Mouse (Mus musculus) limb, embryonic 11.5 days (tissue): ENCODE data around the gene Cops7b. TPM values are rescaled to one million over a fixed set of nuclear protein-coding genes. Genes with fewer than 3 reads are reported as not detected.

ENCODE experiments used
- ATAC-seq: fragments of 200-750 bp; cut with Nextera tagmentation; 2 replicates; pipeline ENCODE4 v1.8.0; 2017; ENCODE audit warnings: low read depth; ENCODE audit not compliant: insufficient number of reproducible peaks, low FRiP score, low TSS enrichment
- DNase-seq: peaks from one replicate; pipeline ENCODE4 v3.0.0-alpha.2; 2015; ENCODE audit warnings: low spot score
- H3K27ac ChIP-seq: fragments of 300-500 bp; sonication (generic); replicated peaks from 2 replicates; pipeline ENCODE4 v1.5.1; 2014; ENCODE audit warnings: low read depth, mild to moderate bottlenecking, low read length
- H3K27me3 ChIP-seq: fragments of 300-500 bp; sonication (generic); 2 replicates; pipeline ENCODE4 v1.6.1; 2014; ENCODE audit warnings: mild to moderate bottlenecking, low read length, mixed read lengths; ENCODE audit not compliant: control insufficient read depth, insufficient read depth
- H3K36me3 ChIP-seq: fragments of 300-500 bp; sonication (generic); 2 replicates; pipeline ENCODE4 v1.6.1; 2014; ENCODE audit warnings: mild to moderate bottlenecking, low read length, moderate library complexity, mixed read lengths; ENCODE audit not compliant: control insufficient read depth, insufficient read depth
- H3K4me1 ChIP-seq: fragments of 300-500 bp; sonication (generic); 2 replicates; pipeline ENCODE4 v1.6.1; 2014; ENCODE audit warnings: low read length, mixed read lengths; ENCODE audit not compliant: control insufficient read depth, insufficient read depth
- H3K4me2 ChIP-seq: fragments of 300-500 bp; sonication (generic); 2 replicates; pipeline ENCODE4 v1.6.1; 2014; ENCODE audit warnings: low read depth, mild to moderate bottlenecking, moderate library complexity; ENCODE audit not compliant: severe bottlenecking
- H3K4me3 ChIP-seq: fragments of 300-500 bp; sonication (generic); 2 replicates; pipeline ENCODE4 v1.5.1; 2014; ENCODE audit warnings: low read depth, low read length
- H3K9ac ChIP-seq: fragments of 300-500 bp; sonication (generic); 2 replicates; pipeline ENCODE4 v1.6.1; 2014; ENCODE audit warnings: mild to moderate bottlenecking, low read length
- H3K9me3 ChIP-seq: fragments of 300-500 bp; sonication (generic); 2 replicates; pipeline ENCODE4 v1.6.1; 2016; ENCODE audit warnings: low read length; ENCODE audit not compliant: control insufficient read depth
- WGBS: fragments of 180-500 bp; shearing (Covaris S2); extraction: QIAGEN DNeasy Blood & Tissue Kit; methylation state at CpG from one replicate; pipeline ENCODE4 v1.1.7; 2014; 5-methylcytosine and 5-hydroxymethylcytosine counted together
- polyA plus RNA-seq: library from polyadenylated mRNA; unstranded; fragments of >200 nt; fragmentation: Nextera tagmentation; extraction: Ambion mirVana; gene quantifications from 2 replicates; pipeline ENCODE4 v1.2.1, GENCODE M21; 2014

Cops7b gene
- polyA plus RNA-seq, 1 experiment from 2014 or later: 61.6 TPM

GRCm38 (mm10) chr1:86555665-86556064 lies 27.0 kb upstream of the Cops7b start:
- 88% methylated on average over 3 of the region's 3 CpGs for WGBS
- no peak overlapping the region for H3K4me3 ChIP-seq
- H3K36me3 ChIP-seq: no peaks in the 10 kb centered on the region
- no peaks in the 10 kb centered on the region for H3K4me1 ChIP-seq
- no peak overlapping the region for H3K4me2 ChIP-seq
- ATAC-seq (no peak), DNase-seq (no peak)
- no peak overlapping the region for H3K27ac ChIP-seq
- no peaks in the 10 kb centered on the region for H3K9me3 ChIP-seq
- H3K27me3 ChIP-seq: no peaks in the 10 kb centered on the region
- H3K9ac ChIP-seq: no peak overlapping the region

GRCm38 (mm10) chr1:86557872-86558271 lies 24.8 kb upstream of the Cops7b start:
- no peak overlapping the region for H3K4me2 ChIP-seq
- ATAC-seq: no peak
- no peak overlapping the region for H3K27ac ChIP-seq
- no peaks in the 10 kb centered on the region for H3K9me3 ChIP-seq
- H3K36me3 ChIP-seq: no peaks in the 10 kb centered on the region; the same call in 1 of the 2 replicates
- DNase-seq: no peak
- H3K27me3 ChIP-seq: no peaks in the 10 kb centered on the region
- 73% methylated on average over 7 of the region's 7 CpGs for WGBS
- no peaks in the 10 kb centered on the region for H3K4me1 ChIP-seq
- H3K4me3 ChIP-seq: no peak overlapping the region
- H3K9ac ChIP-seq: no peak overlapping the region

- no peak overlapping the region for H3K27ac ChIP-seq
- WGBS: 93% methylated on average over 3 of the region's 3 CpGs
- DNase-seq (no peak), ATAC-seq (no peak)
- H3K9ac ChIP-seq: no peak overlapping the region
- H3K36me3 ChIP-seq: peaks cover 3% of the 10 kb centered on the region; the same call in 1 of the 2 replicates
- H3K27me3 ChIP-seq: no peaks in the 10 kb centered on the region
- no peak overlapping the region for H3K4me2 ChIP-seq
- H3K4me1 ChIP-seq: no peaks in the 10 kb centered on the region
- no peak overlapping the region for H3K4me3 ChIP-seq
- no peaks in the 10 kb centered on the region for H3K9me3 ChIP-seq
Measured at GRCm38 (mm10) chr1:86559232-86559631, 23.5 kb upstream of the Cops7b start.

- WGBS: 85% methylated on average over 2 of the region's 2 CpGs
- H3K9me3 ChIP-seq: no peaks in the 10 kb centered on the region
- H3K4me3 ChIP-seq: no peak overlapping the region
- H3K4me1 ChIP-seq: no peaks in the 10 kb centered on the region
- no peak overlapping the region for H3K4me2 ChIP-seq
- DNase-seq (no peak), ATAC-seq (no peak)
- H3K27me3 ChIP-seq: no peaks in the 10 kb centered on the region
- H3K27ac ChIP-seq: no peak overlapping the region
- no peak overlapping the region for H3K9ac ChIP-seq
- H3K36me3 ChIP-seq: peaks cover 3% of the 10 kb centered on the region; the same call in 1 of the 2 replicates
Measured at GRCm38 (mm10) chr1:86562663-86563062, 20.0 kb upstream of the Cops7b start.

GRCm38 (mm10) chr1:86568409-86568808 lies 14.3 kb upstream of the Cops7b start:
- 85% methylated on average over 2 of the region's 2 CpGs for WGBS

GRCm38 (mm10) chr1:86569292-86569860 lies 13.3 kb upstream of the Cops7b start:
- Histone ChIP-seq H3K4me2 (no peak overlapping the region), H3K27me3 (no peaks in the 10 kb centered on the region), H3K4me3 (no peak overlapping the region), H3K9ac (no peak overlapping the region), H3K9me3 (no peaks in the 10 kb centered on the region), H3K36me3 (no peaks in the 10 kb centered on the region), H3K4me1 (no peaks in the 10 kb centered on the region), H3K27ac (no peak overlapping the region)
- ATAC-seq: no peak
- DNase-seq: no peak
- 92% methylated on average over 2 of the region's 2 CpGs for WGBS

More at GRCm38 (mm10) chr1:86568409-86568808, 14.3 kb upstream of the Cops7b start:
- no peak for ATAC-seq
- H3K27ac ChIP-seq: no peak overlapping the region
- H3K4me3 ChIP-seq: no peak overlapping the region
- H3K9me3 ChIP-seq: no peaks in the 10 kb centered on the region
- no peak for DNase-seq
- no peaks in the 10 kb centered on the region for H3K36me3 ChIP-seq
- no peaks in the 10 kb centered on the region for H3K4me1 ChIP-seq
- H3K4me2 ChIP-seq: no peak overlapping the region
- no peak overlapping the region for H3K9ac ChIP-seq
- no peaks in the 10 kb centered on the region for H3K27me3 ChIP-seq

DNA sequence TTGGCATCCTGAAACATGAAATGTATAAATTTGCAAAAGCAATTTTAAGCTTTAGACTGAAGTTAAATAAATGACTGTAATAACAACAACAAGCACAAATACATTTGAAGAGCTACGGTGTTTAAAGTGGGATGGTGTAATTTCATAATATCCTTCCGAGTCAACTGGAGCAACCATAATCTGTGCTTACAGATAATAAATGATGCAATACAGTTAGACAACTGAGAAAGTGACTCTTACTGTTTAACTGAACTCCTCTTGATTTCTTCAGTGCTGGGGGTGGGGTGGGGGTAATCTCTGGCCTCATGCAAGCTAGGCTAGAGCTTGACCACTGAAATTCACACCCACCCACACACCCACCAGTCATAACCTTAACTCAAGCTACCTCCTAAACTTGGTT lies 11.3 kb upstream of the Cops7b start:
- WGBS: 96% methylated on average over 2 of the region's 2 CpGs
- no peaks in the 10 kb centered on the region for H3K36me3 ChIP-seq

GRCm38 (mm10) chr1:86571941-86572340 lies 10.8 kb upstream of the Cops7b start:
- Histone ChIP-seq H3K4me1 (no peaks in the 10 kb centered on the region), H3K9me3 (no peaks in the 10 kb centered on the region), H3K9ac (no peak overlapping the region), H3K36me3 (no peaks in the 10 kb centered on the region), H3K27ac (no peak overlapping the region), H3K27me3 (no peaks in the 10 kb centered on the region), H3K4me2 (no peak overlapping the region), H3K4me3 (no peak overlapping the region)
- 77% methylated on average over 4 of the region's 4 CpGs for WGBS
- ATAC-seq: no peak
- DNase-seq: no peak

More for the DNA sequence above, 11.3 kb upstream of the Cops7b start:
- H3K27ac ChIP-seq: no peak overlapping the region
- H3K27me3 ChIP-seq: no peaks in the 10 kb centered on the region
- H3K4me3 ChIP-seq: no peak overlapping the region
- H3K4me1 ChIP-seq: no peaks in the 10 kb centered on the region
- DNase-seq (no peak), ATAC-seq (no peak)
- no peaks in the 10 kb centered on the region for H3K9me3 ChIP-seq
- H3K9ac ChIP-seq: no peak overlapping the region
- H3K4me2 ChIP-seq: no peak overlapping the region

- ATAC-seq (no peak), DNase-seq (no peak)
- no peak overlapping the region for H3K27ac ChIP-seq
- no peak overlapping the region for H3K4me3 ChIP-seq
- no peak overlapping the region for H3K9ac ChIP-seq
- H3K4me1 ChIP-seq: no peaks in the 10 kb centered on the region
- WGBS: 87% methylated on average over 6 of the region's 6 CpGs
- no peak overlapping the region for H3K4me2 ChIP-seq
- H3K9me3 ChIP-seq: no peaks in the 10 kb centered on the region
- H3K36me3 ChIP-seq: no peaks in the 10 kb centered on the region; the same call in 1 of the 2 replicates
- no peaks in the 10 kb centered on the region for H3K27me3 ChIP-seq
Measured at GRCm38 (mm10) chr1:86580426-86580825, 2.3 kb upstream of the Cops7b start.
